Mouse (Mus musculus) neural tube, embryonic 13.5 days (tissue): ENCODE results near the gene Polr2b. TPM values are rescaled to one million over a fixed set of nuclear protein-coding genes. Genes with fewer than 3 reads are reported as not detected.

Source experiments
- ATAC-seq: fragments of 200-750 bp; cut with Nextera tagmentation; 2 replicates; pipeline ENCODE4 v1.8.0; 2017; ENCODE audit warnings: low read depth, mild to moderate bottlenecking, moderate TSS enrichment, moderate library complexity
- H3K27ac ChIP-seq: fragments of 300-500 bp; sonication (generic); replicated peaks from 2 replicates; pipeline ENCODE4 v1.5.1; 2015; ENCODE audit warnings: moderate library complexity, mild to moderate bottlenecking, inconsistent platforms
- H3K27me3 ChIP-seq: fragments of 300-500 bp; sonication (generic); 2 replicates; pipeline ENCODE4 v1.6.1; 2015; ENCODE audit warnings: mild to moderate bottlenecking, inconsistent platforms
- H3K36me3 ChIP-seq: fragments of 300-500 bp; sonication (generic); 2 replicates; pipeline ENCODE4 v1.6.1; 2015; ENCODE audit warnings: mild to moderate bottlenecking, inconsistent platforms
- H3K4me1 ChIP-seq: fragments of 300-500 bp; sonication (generic); replicated peaks from 2 replicates; pipeline ENCODE4 v1.6.1; 2015; ENCODE audit warnings: inconsistent platforms
- H3K4me2 ChIP-seq: fragments of 300-500 bp; sonication (generic); 2 replicates; pipeline ENCODE4 v1.6.1; 2015; ENCODE audit warnings: inconsistent platforms, mild to moderate bottlenecking, moderate library complexity
- H3K4me3 ChIP-seq: fragments of 300-500 bp; sonication (generic); 2 replicates; pipeline ENCODE4 v1.5.1; 2015; ENCODE audit warnings: mild to moderate bottlenecking, inconsistent platforms
- H3K9ac ChIP-seq: fragments of 300-500 bp; sonication (generic); 2 replicates; pipeline ENCODE4 v1.6.1; 2015; ENCODE audit warnings: moderate library complexity, mild to moderate bottlenecking, inconsistent platforms
- H3K9me3 ChIP-seq: fragments of 300-500 bp; sonication (generic); 2 replicates; pipeline ENCODE4 v1.6.1; 2016; ENCODE audit warnings: inconsistent platforms
- WGBS: fragments of 180-500 bp; shearing (Covaris S2); methylation state at CpG from one replicate; pipeline ENCODE4 v1.1.7; 2015; 5-methylcytosine and 5-hydroxymethylcytosine counted together
- polyA plus RNA-seq: library from polyadenylated mRNA; unstranded; fragments of >200 nt; fragmentation: Nextera tagmentation; extraction: Ambion mirVana; gene quantifications from 2 replicates; pipeline ENCODE4 v1.2.1, GENCODE M21; 2015

The Polr2b gene
- polyA plus RNA-seq, 1 experiment from 2014 or later, result 62.3 TPM

- no peaks in the 10 kb centered on the region for H3K27me3 ChIP-seq
- H3K9ac ChIP-seq, result no peak overlapping the region
- H3K4me3 ChIP-seq, result no peak overlapping the region
- no peak for ATAC-seq
- peaks cover 5% of the 10 kb centered on the region for H3K4me1 ChIP-seq
- H3K4me2 ChIP-seq, result no peak overlapping the region
- H3K9me3 ChIP-seq, result no peaks in the 10 kb centered on the region
- H3K36me3 ChIP-seq, result no peaks in the 10 kb centered on the region
- 88% methylated on average over 5 of the region's 5 CpGs for WGBS
- H3K27ac ChIP-seq, result no peak overlapping the region
Measured at GRCm38 (mm10) chr5:77369394-77369793, 59.4 kb downstream of the Polr2b start.

GRCm38 (mm10) chr5:77370378-77370892 is 60.5 kb downstream of the Polr2b start:
- Histone ChIP-seq H3K27ac (no peak overlapping the region), H3K36me3 (no peaks in the 10 kb centered on the region), H3K9ac (no peak overlapping the region), H3K4me3 (no peak overlapping the region), H3K27me3 (no peaks in the 10 kb centered on the region), H3K4me2 (no peak overlapping the region), H3K9me3 (no peaks in the 10 kb centered on the region), H3K4me1 (peaks cover 5% of the 10 kb centered on the region)
- ATAC-seq, result no peak
- WGBS, result 81% methylated on average over 5 of the region's 5 CpGs

- Histone ChIP-seq H3K4me2 (no peak overlapping the region), H3K9ac (no peak overlapping the region), H3K27me3 (no peaks in the 10 kb centered on the region), H3K36me3 (no peaks in the 10 kb centered on the region), H3K4me1 (peaks cover 5% of the 10 kb centered on the region), H3K4me3 (no peak overlapping the region), H3K27ac (no peak overlapping the region), H3K9me3 (no peaks in the 10 kb centered on the region)
- ATAC-seq, result no peak
- 81% methylated on average over 7 of the region's 7 CpGs for WGBS
Measured at GRCm38 (mm10) chr5:77372242-77372641, 62.3 kb downstream of the Polr2b start.

DNA sequence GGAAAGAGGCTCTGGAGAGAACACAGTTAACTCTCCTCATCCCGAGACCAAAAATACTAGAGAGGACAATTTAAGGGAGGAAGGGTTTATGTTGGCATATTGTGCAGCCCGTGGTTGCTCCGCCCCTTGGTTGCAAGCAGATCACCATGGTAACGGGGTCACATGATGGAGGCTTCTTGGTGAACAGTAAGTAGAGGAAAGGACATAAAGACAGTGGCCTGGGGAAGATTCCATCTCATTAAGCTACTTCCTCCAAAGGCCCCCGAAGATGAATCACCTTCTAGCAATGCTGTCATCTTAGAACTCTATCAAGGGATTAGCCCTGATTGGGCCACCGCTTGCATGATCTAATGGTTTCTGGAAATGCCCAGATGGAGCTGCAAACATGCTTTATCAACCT is 62.8 kb downstream of the Polr2b start:
- Histone ChIP-seq H3K36me3 (no peaks in the 10 kb centered on the region), H3K4me3 (no peak overlapping the region), H3K9ac (no peak overlapping the region), H3K4me1 (peaks cover 5% of the 10 kb centered on the region), H3K27me3 (no peaks in the 10 kb centered on the region), H3K27ac (no peak overlapping the region), H3K9me3 (no peaks in the 10 kb centered on the region), H3K4me2 (no peak overlapping the region)
- WGBS, result 59% methylated on average over 6 of the region's 6 CpGs
- no peak for ATAC-seq

- no peak overlapping the region for H3K4me2 ChIP-seq
- H3K9me3 ChIP-seq, result no peaks in the 10 kb centered on the region
- no peaks in the 10 kb centered on the region for H3K36me3 ChIP-seq
- no peak overlapping the region for H3K4me3 ChIP-seq
- H3K27me3 ChIP-seq, result no peaks in the 10 kb centered on the region
- H3K27ac ChIP-seq, result no peak overlapping the region
- peaks cover 5% of the 10 kb centered on the region for H3K4me1 ChIP-seq
- no peak for ATAC-seq
- H3K9ac ChIP-seq, result no peak overlapping the region
- 85% methylated on average over 3 of the region's 3 CpGs for WGBS
Measured at GRCm38 (mm10) chr5:77374945-77375344, 65.0 kb downstream of the Polr2b start.

DNA sequence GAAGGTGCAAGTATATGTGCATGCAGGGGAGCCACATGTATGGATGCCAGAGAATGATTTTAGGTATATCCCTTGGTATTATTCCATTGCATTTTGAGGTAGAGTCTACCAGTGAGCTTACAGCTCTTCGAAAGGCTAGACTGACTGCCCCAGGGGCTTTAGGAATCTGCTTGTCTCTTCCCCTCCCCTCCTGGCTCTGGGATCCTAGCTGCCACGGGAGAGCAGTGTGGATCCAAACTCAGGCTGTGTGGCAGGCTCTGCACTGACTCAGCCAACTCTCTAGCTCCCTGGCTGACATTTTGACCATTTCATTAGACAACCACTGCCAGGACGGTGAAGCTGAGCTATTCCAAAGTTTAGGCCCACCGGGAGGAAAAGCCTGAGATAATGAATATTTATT is 65.6 kb downstream of the Polr2b start:
- Histone ChIP-seq H3K36me3 (no peaks in the 10 kb centered on the region), H3K4me2 (no peak overlapping the region), H3K9me3 (no peaks in the 10 kb centered on the region), H3K27me3 (no peaks in the 10 kb centered on the region), H3K4me1 (peaks cover 5% of the 10 kb centered on the region), H3K27ac (no peak overlapping the region), H3K9ac (no peak overlapping the region), H3K4me3 (no peak overlapping the region)
- 72% methylated on average over 4 of the region's 4 CpGs for WGBS
- no peak for ATAC-seq

GRCm38 (mm10) chr5:77378027-77378426 is 68.1 kb downstream of the Polr2b start:
- no peak for ATAC-seq
- no peaks in the 10 kb centered on the region for H3K4me1 ChIP-seq
- H3K27me3 ChIP-seq, result no peaks in the 10 kb centered on the region
- H3K36me3 ChIP-seq, result no peaks in the 10 kb centered on the region
- H3K27ac ChIP-seq, result no peak overlapping the region
- H3K9me3 ChIP-seq, result no peaks in the 10 kb centered on the region
- 95% methylated on average over 3 of the region's 3 CpGs for whole genome bisulfite sequencing
- no peak overlapping the region for H3K9ac ChIP-seq
- H3K4me2 ChIP-seq, result no peak overlapping the region
- H3K4me3 ChIP-seq, result no peak overlapping the region

DNA sequence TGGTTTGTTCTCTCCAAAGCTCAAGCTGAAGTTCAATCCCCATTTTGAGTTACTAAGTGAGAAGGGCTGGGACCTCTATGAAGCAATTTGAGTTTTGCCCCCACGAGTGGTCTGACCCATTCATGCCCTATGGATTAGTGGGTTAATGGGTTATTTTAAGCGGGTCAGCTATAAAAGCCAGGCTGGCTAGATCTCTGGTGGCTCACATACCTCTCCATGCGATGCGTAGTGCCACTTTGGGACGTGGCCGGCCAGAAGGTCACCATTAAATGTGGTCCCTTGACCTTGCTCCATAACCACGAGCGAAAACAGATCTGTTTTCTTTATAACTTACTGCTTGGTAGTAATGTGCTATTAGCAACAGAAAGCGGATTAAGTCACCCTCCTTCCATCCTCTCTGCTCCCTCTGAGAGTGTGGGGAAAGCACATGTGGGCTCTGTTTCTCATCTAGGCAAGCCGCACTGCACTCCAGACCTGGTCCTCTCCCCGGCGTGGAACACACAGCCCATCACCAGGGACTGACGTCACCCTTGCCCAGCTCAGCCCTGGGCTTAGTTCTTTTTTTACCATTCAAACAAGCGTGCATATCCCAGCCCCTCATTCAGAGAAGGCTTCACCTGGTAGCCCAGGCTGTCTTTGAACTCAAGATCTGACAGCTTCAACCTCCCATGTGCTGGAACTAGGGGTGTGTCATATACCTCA is 69.6 kb downstream of the Polr2b start:
- H3K4me3 ChIP-seq, result no peak overlapping the region
- H3K36me3 ChIP-seq, result no peaks in the 10 kb centered on the region
- ATAC-seq, result no peak
- H3K9ac ChIP-seq, result no peak overlapping the region
- no peaks in the 10 kb centered on the region for H3K27me3 ChIP-seq
- no peak overlapping the region for H3K4me2 ChIP-seq
- H3K27ac ChIP-seq, result no peak overlapping the region
- H3K9me3 ChIP-seq, result no peaks in the 10 kb centered on the region
- WGBS, result 80% methylated on average over 14 of the region's 14 CpGs
- H3K4me1 ChIP-seq, result no peaks in the 10 kb centered on the region

GRCm38 (mm10) chr5:77380321-77380901 is 70.5 kb downstream of the Polr2b start:
- H3K4me2 ChIP-seq, result no peak overlapping the region
- H3K9me3 ChIP-seq, result no peaks in the 10 kb centered on the region
- WGBS, result 83% methylated on average over 17 of the region's 17 CpGs
- no peak overlapping the region for H3K27ac ChIP-seq
- no peaks in the 10 kb centered on the region for H3K36me3 ChIP-seq
- no peak overlapping the region for H3K4me3 ChIP-seq
- no peak overlapping the region for H3K9ac ChIP-seq
- ATAC-seq, result no peak
- H3K27me3 ChIP-seq, result no peaks in the 10 kb centered on the region
- H3K4me1 ChIP-seq, result no peaks in the 10 kb centered on the region

- H3K27ac ChIP-seq, result no peak overlapping the region
- H3K4me2 ChIP-seq, result no peak overlapping the region
- WGBS, result 88% methylated on average over 7 of the region's 7 CpGs
Measured at GRCm38 (mm10) chr5:77381283-77381682, 71.3 kb downstream of the Polr2b start.

GRCm38 (mm10) chr5:77381686-77382085 is 71.7 kb downstream of the Polr2b start:
- Histone ChIP-seq H3K4me2 (no peak overlapping the region), H3K27me3 (no peaks in the 10 kb centered on the region), H3K36me3 (no peaks in the 10 kb centered on the region), H3K4me3 (no peak overlapping the region), H3K9ac (no peak overlapping the region), H3K4me1 (no peaks in the 10 kb centered on the region), H3K27ac (no peak overlapping the region), H3K9me3 (no peaks in the 10 kb centered on the region)
- no peak for ATAC-seq
- 82% methylated on average over 5 of the region's 5 CpGs for WGBS

More at GRCm38 (mm10) chr5:77381283-77381682, 71.3 kb downstream of the Polr2b start:
- H3K9me3 ChIP-seq, result no peaks in the 10 kb centered on the region
- H3K4me3 ChIP-seq, result no peak overlapping the region
- no peaks in the 10 kb centered on the region for H3K27me3 ChIP-seq
- no peak overlapping the region for H3K9ac ChIP-seq
- no peaks in the 10 kb centered on the region for H3K36me3 ChIP-seq
- no peak for ATAC-seq
- no peaks in the 10 kb centered on the region for H3K4me1 ChIP-seq

GRCm38 (mm10) chr5:77383799-77384554 is 74.0 kb downstream of the Polr2b start:
- no peak overlapping the region for H3K4me2 ChIP-seq
- ATAC-seq, result no peak

More at GRCm38 (mm10) chr5:77383799-77384554, 74.0 kb downstream of the Polr2b start:
- Histone ChIP-seq H3K4me1 (no peaks in the 10 kb centered on the region), H3K4me3 (no peak overlapping the region), H3K9me3 (no peaks in the 10 kb centered on the region), H3K36me3 (no peaks in the 10 kb centered on the region), H3K9ac (no peak overlapping the region), H3K27me3 (no peaks in the 10 kb centered on the region), H3K27ac (no peak overlapping the region)
- WGBS, result 89% methylated on average over 5 of the region's 5 CpGs
